7 mouse cellular contexts compared by ENCODE assay signal in the genomic region with DNA sequence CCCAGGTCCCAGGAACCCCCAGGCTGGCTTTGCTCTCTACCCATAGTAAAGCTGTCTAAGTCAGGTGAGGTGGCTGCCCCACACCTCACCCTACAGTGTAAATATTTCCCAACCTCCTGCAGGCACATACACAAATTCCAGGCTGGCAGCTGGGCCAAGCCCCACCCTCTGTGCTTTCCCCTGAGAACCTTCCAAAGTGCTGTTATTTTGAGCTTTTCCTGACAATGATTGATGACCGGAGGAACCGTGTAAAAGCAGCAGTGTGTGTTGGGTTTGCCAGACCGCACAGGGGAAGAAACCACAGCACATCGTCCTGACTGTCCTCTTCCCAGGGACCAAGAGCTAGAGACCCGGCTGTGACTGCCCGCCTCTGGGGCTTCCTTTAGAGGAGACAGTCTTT. TPM values are rescaled to one million over a fixed set of nuclear protein-coding genes. Genes with fewer than 3 reads are reported as not detected.
DNase-seq lines count a peak whose midpoint lies in the region; ATAC-seq and TF ChIP-seq lines count a peak whose summit lies in the region.

A gene (plus strand): TSS at position 204 of the 400 bp plus-strand sequence.

- no peak for TF ChIP-seq EP300 in liver, embryonic 14.5 days (IDR thresholded peaks at IDR 0.05; ENCODE audit: low read depth)

- no peak for TF ChIP-seq CTCF in bone marrow, adult 2 months (IDR thresholded peaks at IDR 0.05; ENCODE audit: control insufficient read depth, insufficient read depth, low read length)
- TF ChIP-seq CTCF in liver, embryonic 14.5 days (IDR thresholded peaks at IDR 0.05; ENCODE audit: low read depth): no peak

- no peak for TF ChIP-seq POLR2A in bone marrow, adult 2 months (IDR thresholded peaks at IDR 0.05; ENCODE audit: borderline replicate concordance, control insufficient read depth, low read depth, low read length)

- H3K36me3 ChIP-seq in intestine, embryonic 14.5 days (ENCODE audit: control insufficient read depth, insufficient read depth, low read length): no peaks in the 10 kb centered on the region; the same call in 1 of the 2 replicates
- H3K36me3 ChIP-seq in liver, embryonic 14.5 days (replicated peaks; ENCODE audit: control insufficient read depth, insufficient read depth, low read depth): no peaks in the 10 kb centered on the region

- no peak for DNase-seq in gastrocnemius, postnatal 4 days (ENCODE audit: low spot score in 2 of 2)
- DNase-seq in intestine, embryonic 14.5 days (ENCODE audit: low spot score): no peak
- DNase-seq in liver, embryonic 14.5 days (ENCODE audit: low read depth in 3 of 3, low spot score in 3 of 3): no peak
- DNase-seq in urinary bladder, postnatal 36 days (ENCODE audit: low spot score in 2 of 2): peak; percentile 70 to 86
- no peak for DNase-seq in layer of hippocampus, postnatal 14 days (ENCODE audit: low spot score in 2 of 2)
- DNase-seq in thymus, postnatal 10 days (ENCODE audit: low spot score in 2 of 2): no peak

- no peaks in the 10 kb centered on the region for H3K9me3 ChIP-seq in intestine, embryonic 14.5 days (ENCODE audit: control insufficient read depth, low read length)
- no peaks in the 10 kb centered on the region for H3K9me3 ChIP-seq in liver, embryonic 14.5 days (ENCODE audit: control insufficient read depth, low read length)

- no peak within 1 kb of the TSS for H3K27ac ChIP-seq in bone marrow, adult 2 months (ENCODE audit: control insufficient read depth, insufficient read depth, low read depth, low read length, poor library complexity)
- no peak within 1 kb of the TSS for H3K27ac ChIP-seq in intestine, embryonic 14.5 days (ENCODE audit: low read depth)
- no peak within 1 kb of the TSS for H3K27ac ChIP-seq in liver, embryonic 14.5 days

- 5% methylated on average over 6 of the region's 6 CpGs for WGBS in bone marrow, adult 2 months
- WGBS in intestine, embryonic 14.5 days: 11% methylated on average over 6 of the region's 6 CpGs
- 6% methylated on average over 6 of the region's 6 CpGs for WGBS in liver, embryonic 14.5 days (ENCODE audit: insufficient replicate concordance)

- H3K9ac ChIP-seq in intestine, embryonic 14.5 days (ENCODE audit: low read length): no peak within 1 kb of the TSS
- H3K9ac ChIP-seq in liver, embryonic 14.5 days (replicated peaks): no peak within 1 kb of the TSS

- H3K4me2 ChIP-seq in intestine, embryonic 14.5 days (ENCODE audit: low read length): peak within 1 kb of the TSS; percentile 31
- H3K4me2 ChIP-seq in liver, embryonic 14.5 days (ENCODE audit: low read depth): peak within 1 kb of the TSS; percentile 39

- peak; percentile 45 for ATAC-seq in intestine, embryonic 14.5 days (replicated peaks; ENCODE audit: low FRiP score, low TSS enrichment, low read depth)
- ATAC-seq in liver, embryonic 14.5 days (ENCODE audit: insufficient read depth): peak; percentile 71

- H3K27me3 ChIP-seq in intestine, embryonic 14.5 days (replicated peaks; ENCODE audit: control insufficient read depth, insufficient read depth, low read length): no peaks in the 10 kb centered on the region
- no peaks in the 10 kb centered on the region for H3K27me3 ChIP-seq in liver, embryonic 14.5 days (ENCODE audit: control insufficient read depth, insufficient read depth, low read length)

- H3K4me3 ChIP-seq in bone marrow, adult 2 months (replicated peaks; ENCODE audit: control insufficient read depth, low read depth, low read length): no peak within 1 kb of the TSS
- 0 out of 2 replicates have a peak within 1 kb of the TSS, but pooled peaks have one; percentile 5 for H3K4me3 ChIP-seq in intestine, embryonic 14.5 days (ENCODE audit: low read depth, low read length)
- peak within 1 kb of the TSS; percentile 28 to 33 for H3K4me3 ChIP-seq in liver, embryonic 14.5 days (ENCODE audit: insufficient read depth in 1 of 2, low read depth in 2 of 2, low read length in 2 of 2)

- peaks cover 1% of the 10 kb centered on the region; the same call in 1 of the 2 replicates for H3K4me1 ChIP-seq in bone marrow, adult 2 months (ENCODE audit: control insufficient read depth, insufficient read depth, low read length)
- no peaks in the 10 kb centered on the region; the same call in 1 of the 2 replicates for H3K4me1 ChIP-seq in intestine, embryonic 14.5 days (replicated peaks; ENCODE audit: control insufficient read depth, insufficient read depth, low read length)
- peaks cover 0 to 3% of the 10 kb centered on the region in 2 experiments; a peak in 2 of 4 replicates for H3K4me1 ChIP-seq in liver, embryonic 14.5 days (replicated peaks; ENCODE audit: control insufficient read depth in 2 of 2, insufficient read depth in 2 of 2, low read length in 1 of 2)

RNA-seq across cellular contexts. Expression of the gene that starts here (rescaled TPM):
- polyA plus RNA-seq in bone marrow, adult 2 months (2011; ENCODE audit: insufficient read depth, insufficient read length, low replicate concordance, missing spikeins): 11.9 and 15.0 TPM in 2 replicates
- total RNA-seq in gastrocnemius, postnatal 4 days (2021): 10 to 100 TPM; 11.5 to 14.1 TPM
- polyA plus RNA-seq in intestine, embryonic 14.5 days (2014; fragmentation: Nextera tagmentation; extraction: Ambion mirVana): 24.1 and 26.1 TPM in 2 replicates
- polyA plus RNA-seq in liver, embryonic 14.5 days (2012; rRNA removed): 3.3 and 14.3 TPM in 2 replicates
- 6.3 and 9.4 TPM in 2 replicates for polyA plus RNA-seq in liver, embryonic 14.5 days (2014; fragmentation: Nextera tagmentation; extraction: Ambion mirVana)
- 1 to 10 TPM; 2.5 to 4.7 TPM for total RNA-seq in layer of hippocampus, postnatal 14 days (2021)

Comparison
In these comparisons a context has a peak if more than half of its experiments do, and no peak if none do; other contexts are left out.
1. DNase-seq: peak in urinary bladder, postnatal 36 days (2 of 2); none in gastrocnemius, postnatal 4 days (0 of 2), intestine, embryonic 14.5 days (single experiment), liver, embryonic 14.5 days (0 of 3), layer of hippocampus, postnatal 14 days (0 of 2) and thymus, postnatal 10 days (0 of 2).